In genomic region chr9:121819073-121819770, GRCm38 (mm10) we compare ENCODE assay signal across 7 mouse cellular contexts. TPM values are rescaled to one million over a fixed set of nuclear protein-coding genes. Genes with fewer than 3 reads are reported as not detected.
DNase-seq lines count a peak whose midpoint lies in the region; ATAC-seq lines count a peak whose summit lies in the region.

No protein-coding gene starts in this region.

- DNase-seq in kidney, adult 8-10 months, result peak; percentile 39 to 72
- DNase-seq in adrenal gland, postnatal 14 days, result peak; percentile 66
- peak; percentile 70 for DNase-seq in cerebellum, adult 9-11 months
- peak; percentile 40 for DNase-seq in lung, postnatal 14 days
- DNase-seq in thymus, postnatal 14 days, result no peak
- no peak for DNase-seq in testis, postnatal 14 days (ENCODE audit: low spot score)

- H3K4me3 ChIP-seq in kidney, embryonic 16.5 days (ENCODE audit: low read length), result no peak overlapping the region

- no peaks in the 10 kb centered on the region for H3K36me3 ChIP-seq in kidney, embryonic 16.5 days (ENCODE audit: insufficient read depth, low read length)

- H3K4me1 ChIP-seq in kidney, embryonic 16.5 days (ENCODE audit: insufficient read depth, low read length), result no peaks in the 10 kb centered on the region

- no peaks in the 10 kb centered on the region for H3K27me3 ChIP-seq in kidney, embryonic 16.5 days (ENCODE audit: insufficient read depth, low read length)

- H3K9me3 ChIP-seq in kidney, embryonic 16.5 days (ENCODE audit: low read length), result no peaks in the 10 kb centered on the region

- no peak overlapping the region for H3K27ac ChIP-seq in kidney, embryonic 16.5 days (ENCODE audit: low read length)

- H3K4me2 ChIP-seq in kidney, embryonic 16.5 days (replicated peaks; ENCODE audit: low read depth, low read length), result no peak overlapping the region

- WGBS in kidney, embryonic 16.5 days, result 74% methylated on average over 9 of the region's 9 CpGs

- no peak overlapping the region for H3K9ac ChIP-seq in kidney, embryonic 16.5 days (replicated peaks; ENCODE audit: low read length)

- no peak for ATAC-seq in kidney, embryonic 16.5 days (ENCODE audit: low FRiP score, low TSS enrichment)

RNA-seq across cellular contexts. Expression of gene Ccdc13, which starts 20.0 kb away (rescaled TPM):
- polyA plus RNA-seq in kidney, embryonic 16.5 days (2015; fragmentation: Nextera tagmentation; extraction: Ambion mirVana), result 0.58 and 0.71 TPM in 2 replicates
- 0.86 and 1.1 TPM in 2 replicates for total RNA-seq in adrenal gland, postnatal 14 days (2021)

RNA-seq across cellular contexts. Expression of gene Hhatl, which starts 26.9 kb away (rescaled TPM):
- 0.50 and 0.56 TPM in 2 replicates for polyA plus RNA-seq in kidney, embryonic 16.5 days (2015; fragmentation: Nextera tagmentation; extraction: Ambion mirVana)
- total RNA-seq in adrenal gland, postnatal 14 days (2021), result not detected in 2 replicates

RNA-seq across cellular contexts. Expression of gene Higd1a, which starts 38.9 kb away (rescaled TPM):
- polyA plus RNA-seq in kidney, embryonic 16.5 days (2015; fragmentation: Nextera tagmentation; extraction: Ambion mirVana), result 120 and 142 TPM in 2 replicates
- 112 and 114 TPM in 2 replicates for total RNA-seq in adrenal gland, postnatal 14 days (2021)

RNA-seq across cellular contexts. Expression of gene Klhl40, which starts 41.8 kb away (rescaled TPM):
- 0.72 and 0.99 TPM in 2 replicates for polyA plus RNA-seq in kidney, embryonic 16.5 days (2015; fragmentation: Nextera tagmentation; extraction: Ambion mirVana)
- total RNA-seq in adrenal gland, postnatal 14 days (2021), result not detected in 2 replicates

Comparison
In these comparisons a context has a peak if more than half of its experiments do, and no peak if none do; other contexts are left out.
1. DNase-seq: peak in kidney, adult 8-10 months (2 of 2), adrenal gland, postnatal 14 days (single experiment), cerebellum, adult 9-11 months (single experiment) and lung, postnatal 14 days (single experiment); none in thymus, postnatal 14 days (single experiment) and testis, postnatal 14 days (single experiment).